Mouse (Mus musculus) kidney, postnatal 4 days (tissue): ENCODE measurements around the gene Arnt2.

ENCODE experiments used
- DNase-seq, 2 experiments: peaks; one replicate each; pipeline ENCODE4 v3.0.0; 2021; ENCODE audit warnings: mixed read lengths in 2 of 2

Arnt2 gene

GRCm38 (mm10) chr7:84231396-84231795 lies 178.6 kb downstream of the Arnt2 start:
- DNase-seq: no peak

- DNase-seq: no peak
These were observed 182.3 kb downstream of the Arnt2 start for GRCm38 (mm10) chr7:84227652-84228051.

GRCm38 (mm10) chr7:84226909-84227308 lies 183.1 kb downstream of the Arnt2 start:
- DNase-seq: no peak

GRCm38 (mm10) chr7:84212112-84212511 lies 197.9 kb downstream of the Arnt2 start:
- DNase-seq: no peak

- no peak for DNase-seq
These were observed 199.2 kb downstream of the Arnt2 start for GRCm38 (mm10) chr7:84210585-84211291.

- no peak for DNase-seq
These were observed 206.0 kb downstream of the Arnt2 start for GRCm38 (mm10) chr7:84203981-84204380.

- no peak for DNase-seq
These were observed 208.6 kb downstream of the Arnt2 start for GRCm38 (mm10) chr7:84201151-84202068.

GRCm38 (mm10) chr7:84197208-84197860 lies 212.6 kb downstream of the Arnt2 start:
- no peak for DNase-seq
